Mouse (Mus musculus): ENCODE measurements around the gene Sirt2.
A peak's percentile ranks its signal among the peaks of the same experiment; 100 is the strongest.

Sirt2 gene

DNA sequence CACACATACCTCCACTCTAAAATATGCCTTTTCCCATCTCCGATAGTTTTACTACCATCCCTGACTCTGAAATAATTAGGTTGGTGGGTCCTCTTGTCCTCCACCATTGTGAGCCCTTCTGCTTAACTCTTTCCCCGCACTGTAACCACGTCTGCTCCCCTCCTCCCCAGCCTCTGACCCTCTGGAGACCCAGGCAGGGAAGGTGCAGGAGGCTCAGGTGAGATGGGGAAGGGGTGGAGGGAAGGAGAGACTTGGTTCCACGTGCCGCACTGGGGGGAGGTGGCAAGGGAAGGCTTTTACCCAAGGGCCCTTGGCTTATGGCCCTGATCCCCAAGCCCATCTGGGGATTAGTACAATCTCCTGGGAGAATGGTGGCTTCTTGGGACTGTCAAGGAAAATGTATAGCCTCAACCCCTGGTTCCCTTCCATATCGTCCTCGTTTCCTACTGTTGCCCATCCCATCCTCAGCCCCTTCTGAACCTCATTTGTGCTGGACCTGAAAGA, 979 bp downstream of the Sirt2 start, which contains the start of gene Nfkbib:
Nfkbib (minus strand) TSS at position 51 of the 504 bp plus-strand sequence.
- peak in 1 of 2 experiments; percentile 31 for DNase-seq

DNA sequence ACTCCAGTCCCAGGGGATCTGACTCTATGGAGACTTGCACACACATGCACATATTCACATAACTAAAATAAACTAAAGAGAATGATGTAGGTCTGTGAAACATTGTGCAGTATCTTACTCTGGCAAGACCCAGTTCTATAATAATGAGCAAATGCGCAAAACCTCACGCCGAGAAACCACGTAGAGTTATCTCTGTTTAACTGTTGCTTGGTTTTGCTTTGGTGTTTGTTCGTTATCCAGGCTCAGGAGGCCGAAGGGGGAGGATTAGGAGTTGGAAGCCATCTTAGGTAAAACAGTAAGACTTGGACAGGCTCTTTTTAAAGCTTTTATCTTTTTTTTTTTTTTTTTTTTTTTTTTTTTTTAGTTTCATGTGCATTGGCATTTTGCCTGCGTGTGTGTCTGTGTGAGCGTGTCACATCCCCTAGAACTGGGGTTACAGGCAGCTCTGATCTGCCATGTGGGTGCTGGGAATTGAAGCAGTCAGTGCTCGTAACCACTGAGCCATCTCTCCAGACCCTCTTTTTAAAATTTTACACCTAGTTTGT, 3.0 kb downstream of the Sirt2 start:
- no peak for DNase-seq

DNA sequence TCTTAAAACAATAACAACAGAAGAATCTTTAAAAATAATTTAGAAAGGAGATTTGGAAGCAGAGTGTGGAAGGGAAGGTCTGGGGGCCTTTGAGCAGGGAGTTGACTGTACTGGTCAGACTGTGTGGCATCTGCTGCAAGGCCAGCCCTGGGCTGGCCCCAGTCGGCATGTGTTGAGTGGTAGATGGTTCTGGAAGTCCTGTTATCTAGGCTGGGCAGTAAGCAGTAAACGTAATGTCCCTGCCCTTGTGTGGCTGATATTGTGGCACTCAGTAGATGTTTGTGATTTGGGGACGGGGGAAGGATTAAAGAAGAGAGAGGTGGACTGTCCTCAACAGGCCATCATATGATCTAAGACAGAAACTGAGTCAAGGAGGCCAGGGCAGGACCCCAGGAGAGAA, 3.8 kb downstream of the Sirt2 start:
- no peak for DNase-seq

DNA sequence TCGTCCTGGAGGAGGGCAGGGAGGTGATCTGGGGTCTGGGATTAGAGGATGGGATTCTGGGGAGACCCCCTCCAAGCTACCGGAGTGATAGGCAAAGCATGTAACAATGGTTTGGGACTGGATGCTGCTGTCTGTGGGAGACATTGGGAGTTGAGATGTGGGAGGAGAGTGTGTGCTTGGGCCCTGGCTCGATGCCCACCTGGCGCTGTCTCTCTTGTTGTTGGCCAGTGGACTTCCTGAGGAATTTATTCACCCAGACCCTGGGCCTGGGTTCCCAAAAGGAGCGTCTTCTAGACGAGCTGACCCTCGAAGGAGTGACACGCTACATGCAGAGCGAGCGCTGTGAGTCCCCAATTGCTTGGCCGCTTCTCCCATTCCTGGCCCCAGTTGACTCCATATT, 5.3 kb downstream of the Sirt2 start:
- peak; percentile 56 to 65 for DNase-seq

DNA sequence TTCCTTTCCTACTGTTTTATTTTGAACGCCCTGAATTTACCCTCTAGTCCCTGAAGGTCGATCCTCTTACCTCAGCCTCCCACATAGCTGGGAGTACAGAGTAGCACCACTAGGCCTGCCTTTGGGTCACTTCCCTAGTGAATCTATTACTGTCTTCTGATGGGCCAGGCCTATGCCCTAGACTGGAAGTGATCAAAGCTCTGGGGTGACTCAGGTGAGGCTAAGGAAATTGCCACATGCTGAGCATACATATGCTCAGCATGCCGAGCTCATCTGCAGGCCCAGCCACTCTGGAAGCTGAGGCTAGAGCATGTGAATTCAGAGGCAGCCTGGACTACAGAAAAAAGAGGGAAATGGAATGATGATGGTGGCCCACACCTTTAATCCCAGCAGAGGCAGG, 6.6 kb downstream of the Sirt2 start:
- DNase-seq, result no peak

DNA sequence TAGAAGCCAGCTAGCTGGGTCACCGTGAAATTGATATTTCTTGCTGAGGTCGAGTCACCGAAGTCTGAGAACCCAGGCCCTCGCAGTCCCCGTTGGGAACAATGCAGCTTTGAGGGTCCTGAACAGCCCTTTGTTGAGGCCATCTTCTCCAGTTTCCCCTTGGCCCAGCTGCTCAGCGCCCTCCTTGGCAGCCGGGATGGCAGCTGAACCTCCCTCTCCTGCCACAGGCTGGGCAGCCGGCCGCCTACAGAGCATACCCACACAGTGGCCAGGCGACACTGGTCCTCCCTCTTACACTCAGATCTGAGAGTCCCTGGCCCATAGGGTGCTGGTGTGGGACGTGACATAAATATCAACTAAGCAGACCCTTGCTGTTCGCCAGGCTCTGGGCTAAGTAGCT, 7.6 kb downstream of the Sirt2 start:
- peak; percentile 46 to 69 for DNase-seq

DNA sequence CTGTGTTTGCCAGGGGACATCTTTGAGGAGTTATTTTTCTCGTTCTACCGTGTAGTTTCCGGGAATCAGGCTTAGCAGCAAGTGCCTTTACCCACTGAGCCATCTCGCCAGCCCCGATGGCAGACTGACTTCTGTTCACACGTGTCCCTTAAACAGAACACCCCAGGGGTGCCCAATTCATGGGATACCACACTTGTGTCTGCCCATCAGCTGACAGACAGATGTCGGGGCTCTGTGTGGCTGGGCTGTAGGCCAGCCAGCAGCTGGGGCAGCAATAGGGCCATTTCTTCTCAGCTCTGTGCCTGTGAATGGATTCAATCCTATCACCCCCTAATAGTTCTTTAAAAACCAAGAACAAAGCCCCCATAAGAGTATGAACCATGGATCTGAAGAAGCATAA, 8.6 kb downstream of the Sirt2 start:
- DNase-seq, result peak; percentile 48 to 60

DNA sequence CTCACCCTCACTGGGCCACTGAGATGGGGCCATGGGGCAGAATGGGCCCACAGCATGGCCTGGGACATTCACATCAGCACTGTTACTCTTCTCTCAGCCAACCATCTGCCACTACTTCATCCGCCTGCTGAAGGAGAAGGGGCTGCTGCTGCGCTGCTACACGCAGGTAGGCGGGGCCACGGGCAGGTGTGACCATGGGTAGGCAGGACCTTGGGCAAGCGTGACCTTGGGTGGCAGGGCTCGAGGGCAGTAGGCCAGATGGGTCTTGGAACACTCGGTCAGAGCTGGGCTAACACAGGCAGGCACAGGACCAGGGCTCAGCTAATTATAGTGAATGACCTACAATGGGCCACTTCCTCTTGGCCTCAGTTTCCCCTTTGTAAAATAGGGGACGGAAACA, 12.3 kb downstream of the Sirt2 start:
- no peak for DNase-seq

DNA sequence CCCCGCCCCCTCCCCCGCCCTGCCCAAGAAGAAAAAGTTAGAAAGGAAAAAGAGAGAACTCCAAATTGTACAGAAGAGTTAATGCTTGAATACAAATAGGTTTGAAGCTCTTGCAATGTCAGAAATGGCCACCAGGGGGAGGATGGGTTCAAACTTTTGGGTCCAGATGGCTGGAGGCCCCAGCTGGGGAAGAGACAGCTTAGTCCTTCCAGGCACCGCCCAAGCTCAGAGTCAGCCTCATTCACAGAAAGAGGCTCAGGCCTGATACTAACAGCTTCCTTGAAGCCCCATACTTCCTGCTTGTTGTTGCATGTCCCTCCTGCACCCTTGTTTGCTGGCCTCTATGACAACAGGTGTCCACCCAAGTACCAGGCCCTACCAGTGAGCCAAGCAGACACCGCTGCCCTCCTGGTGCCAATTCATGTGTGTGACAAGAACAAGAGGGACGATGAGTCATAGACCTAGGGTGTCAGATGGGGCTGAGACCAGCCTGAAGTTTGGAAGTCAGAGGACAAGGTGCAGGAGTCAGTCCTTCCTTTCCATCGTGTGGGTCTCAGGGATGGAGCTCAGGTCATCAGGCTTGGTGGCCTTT, 13.6 kb downstream of the Sirt2 start:
- DNase-seq, result peak; percentile 95 to 98

DNA sequence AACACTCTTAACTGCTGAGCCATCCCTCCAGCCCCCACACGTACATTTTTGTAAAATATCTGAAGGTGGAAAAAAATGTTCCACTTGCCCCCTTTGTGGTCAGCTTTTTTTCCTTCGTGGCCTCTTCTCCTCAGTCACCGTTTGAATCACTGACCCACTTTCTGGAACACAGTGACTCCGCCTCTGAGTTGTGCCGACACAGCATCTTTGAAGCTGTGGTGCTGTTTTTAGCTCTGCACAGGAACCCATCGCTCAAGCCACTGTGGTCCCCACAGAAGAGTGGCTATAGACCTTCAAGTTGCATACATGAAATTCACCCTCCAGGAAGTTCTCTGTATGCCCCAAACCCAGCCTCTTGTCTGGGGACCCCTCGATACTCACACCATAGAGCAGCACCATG, 14.3 kb downstream of the Sirt2 start:
- no peak for DNase-seq

DNA sequence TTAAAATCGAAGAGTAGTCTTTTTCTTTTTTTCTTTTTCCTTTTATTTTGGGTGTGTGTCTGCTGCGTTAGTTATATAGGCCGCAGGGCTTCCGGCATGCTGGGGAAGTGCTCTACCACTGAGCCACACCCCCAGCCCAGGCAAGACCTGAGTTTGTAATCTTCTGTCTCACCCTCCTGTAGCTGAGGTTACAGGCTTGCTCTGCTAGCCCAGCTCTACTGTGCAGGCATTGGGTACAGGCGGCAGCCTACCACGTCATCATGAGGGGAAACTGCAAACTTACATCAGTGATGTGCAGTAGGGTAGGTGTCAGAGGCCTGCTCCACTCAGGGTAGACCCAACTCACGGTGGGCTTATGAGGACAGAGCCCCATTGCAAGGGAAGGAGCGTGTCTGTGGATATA, 14.7 kb downstream of the Sirt2 start:
- DNase-seq, result no peak

DNA sequence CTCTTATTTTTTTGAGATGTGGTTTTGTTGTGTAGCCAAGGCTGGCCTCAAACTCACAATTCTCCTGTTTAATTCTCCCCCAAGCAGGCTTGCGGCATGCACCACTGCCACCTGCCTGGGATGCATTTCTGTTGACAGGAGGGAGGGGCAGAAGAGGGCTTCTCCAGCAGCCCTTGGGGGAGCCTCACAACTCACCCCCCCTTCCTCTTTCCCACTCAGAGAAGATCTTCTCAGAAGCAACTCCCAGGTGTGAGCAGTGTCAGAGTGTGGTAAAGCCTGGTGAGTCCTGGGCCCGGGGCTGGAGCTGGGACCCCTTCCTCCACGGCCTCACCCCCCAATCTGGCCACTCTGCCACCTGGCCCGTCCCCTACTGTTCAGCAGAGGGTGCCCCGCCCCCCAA, 18.6 kb downstream of the Sirt2 start:
- no peak for DNase-seq

DNA sequence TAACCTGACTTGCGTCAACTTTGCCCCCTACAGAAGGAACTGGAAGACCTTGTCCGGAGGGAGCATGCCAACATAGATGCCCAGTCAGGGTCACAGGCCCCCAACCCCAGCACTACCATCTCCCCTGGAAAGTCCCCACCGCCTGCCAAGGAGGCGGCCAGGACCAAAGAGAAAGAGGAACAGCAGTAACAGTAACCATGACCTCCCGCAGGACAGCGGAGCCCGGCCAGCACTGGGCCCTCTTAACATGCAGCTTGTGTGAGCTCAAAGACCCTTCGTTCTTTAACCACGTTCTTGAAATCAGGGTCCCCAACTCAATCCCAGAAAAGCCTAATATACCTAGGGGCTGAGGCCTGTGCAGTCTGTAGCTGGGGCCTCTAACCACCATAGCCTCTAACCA, 21.3 kb downstream of the Sirt2 start:
- no peak for DNase-seq

DNA sequence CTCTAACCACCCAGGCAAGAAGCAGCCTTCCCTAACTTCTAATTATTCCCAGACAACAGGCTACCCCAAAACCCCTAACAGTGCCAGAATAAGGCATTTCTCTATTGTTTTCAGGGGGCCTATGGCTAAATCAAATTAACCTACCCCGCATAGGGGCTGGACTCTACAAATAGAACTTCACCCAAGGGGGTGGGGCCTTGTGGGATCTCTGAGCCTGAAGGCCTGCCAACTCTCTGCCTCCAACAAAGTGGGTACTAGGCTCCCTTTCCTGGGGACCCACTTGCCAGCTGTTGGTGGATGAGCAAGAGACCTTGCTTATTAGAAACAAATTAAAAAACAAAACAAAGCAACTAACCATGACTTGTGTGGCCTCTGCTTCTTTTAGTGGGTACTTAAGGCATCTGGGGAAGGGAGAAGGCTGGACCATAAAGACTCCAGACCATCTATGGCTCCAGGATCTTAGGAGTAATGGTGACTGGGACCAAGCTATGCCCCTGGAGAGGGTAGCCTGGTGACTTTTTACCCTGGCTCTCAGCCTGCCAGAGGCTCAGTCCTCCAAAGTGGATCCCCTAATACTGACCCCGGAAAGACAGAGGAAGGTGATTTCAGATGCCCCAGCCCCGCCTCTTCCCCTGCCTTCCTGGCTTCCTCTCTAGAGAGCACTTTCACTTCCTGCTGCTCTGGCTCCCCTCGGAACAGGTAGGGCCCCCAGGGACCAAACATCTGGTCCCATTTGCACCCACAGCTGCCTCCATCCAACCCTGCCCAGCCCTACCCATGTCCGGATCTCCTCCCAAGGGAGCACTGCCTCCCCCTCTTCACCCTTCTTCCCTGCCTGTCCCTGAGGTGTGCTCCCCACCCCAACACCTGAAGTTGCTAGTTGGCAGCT, 22.0 kb downstream of the Sirt2 start, which contains the start of gene Rinl:
Rinl (plus strand) TSS at position 663 of the 889 bp plus-strand sequence.
- DNase-seq, result no peak

DNA sequence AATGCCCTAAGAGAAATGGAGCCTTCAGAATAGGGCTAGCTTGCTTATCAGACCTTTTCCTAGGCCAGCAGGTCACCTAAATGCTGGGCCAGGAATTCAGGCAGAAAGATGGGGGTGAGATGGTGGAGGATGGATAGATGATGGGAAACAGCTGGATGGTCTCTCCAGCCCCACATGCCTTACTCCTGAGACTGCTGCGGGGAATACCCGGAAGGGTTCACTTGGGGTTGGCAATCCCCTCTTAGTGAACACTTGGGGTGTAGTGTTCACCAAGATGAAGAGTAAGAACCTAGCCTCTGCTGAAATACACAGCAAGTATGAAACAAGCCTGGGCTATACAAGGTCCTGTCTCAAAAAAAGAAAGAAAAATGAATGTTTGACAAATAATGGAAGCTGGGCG, 22.7 kb downstream of the Sirt2 start:
- no peak for DNase-seq

DNA sequence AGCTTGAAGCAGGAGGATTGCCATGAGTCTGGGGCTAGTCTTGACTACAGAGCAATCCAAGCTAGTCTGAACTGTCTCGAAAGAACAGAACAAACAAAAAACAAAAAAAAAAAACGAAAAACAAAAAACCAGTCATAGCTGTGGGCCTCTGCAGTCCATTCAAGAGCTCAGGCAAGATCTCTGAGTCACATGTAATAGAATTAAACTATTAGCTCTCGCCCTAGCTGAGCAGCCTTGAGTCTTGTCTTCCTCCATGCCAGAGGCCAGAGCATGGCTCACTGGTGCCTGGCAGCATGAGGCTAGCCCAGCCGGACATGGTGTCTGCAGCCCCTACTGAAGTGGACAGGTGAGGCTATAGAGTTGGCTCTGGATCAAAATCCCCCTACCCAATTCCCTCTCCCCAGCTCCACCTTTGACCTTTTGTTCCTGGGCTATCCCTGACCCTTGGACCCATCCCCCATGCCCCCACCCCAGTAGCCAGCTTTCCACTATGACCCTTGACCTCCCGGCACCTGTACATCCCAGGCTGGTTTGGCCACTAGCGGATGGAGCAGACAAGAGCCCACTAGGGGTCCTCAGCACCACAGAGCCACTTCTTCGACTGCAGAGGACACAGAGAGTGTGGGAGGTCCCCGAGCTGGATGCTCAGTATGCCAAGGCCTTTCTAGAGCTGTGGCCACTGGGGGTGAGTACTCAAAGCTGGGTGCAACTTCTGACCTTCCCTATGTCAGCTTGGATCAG, 23.7 kb downstream of the Sirt2 start:
- DNase-seq, result no peak

DNA sequence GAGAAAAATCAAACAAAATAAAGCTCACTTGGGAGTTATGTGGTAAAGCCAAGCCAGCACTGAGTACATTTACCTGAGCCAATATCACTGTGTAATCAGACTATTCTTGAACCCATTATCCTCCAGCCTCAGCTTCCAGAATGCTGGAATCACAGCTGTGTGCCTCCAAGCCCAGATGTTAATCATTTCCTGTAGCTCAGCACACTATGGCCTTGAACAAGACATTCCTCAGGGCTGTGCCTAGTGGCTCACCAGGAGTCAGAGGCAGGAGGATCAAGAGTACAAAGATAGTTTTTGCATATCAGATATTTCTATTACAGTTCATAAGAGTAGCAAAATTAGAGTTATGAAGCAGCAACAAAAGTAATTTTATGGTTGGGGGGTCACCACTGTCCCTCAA, 25.2 kb downstream of the Sirt2 start:
- no peak for DNase-seq

DNA sequence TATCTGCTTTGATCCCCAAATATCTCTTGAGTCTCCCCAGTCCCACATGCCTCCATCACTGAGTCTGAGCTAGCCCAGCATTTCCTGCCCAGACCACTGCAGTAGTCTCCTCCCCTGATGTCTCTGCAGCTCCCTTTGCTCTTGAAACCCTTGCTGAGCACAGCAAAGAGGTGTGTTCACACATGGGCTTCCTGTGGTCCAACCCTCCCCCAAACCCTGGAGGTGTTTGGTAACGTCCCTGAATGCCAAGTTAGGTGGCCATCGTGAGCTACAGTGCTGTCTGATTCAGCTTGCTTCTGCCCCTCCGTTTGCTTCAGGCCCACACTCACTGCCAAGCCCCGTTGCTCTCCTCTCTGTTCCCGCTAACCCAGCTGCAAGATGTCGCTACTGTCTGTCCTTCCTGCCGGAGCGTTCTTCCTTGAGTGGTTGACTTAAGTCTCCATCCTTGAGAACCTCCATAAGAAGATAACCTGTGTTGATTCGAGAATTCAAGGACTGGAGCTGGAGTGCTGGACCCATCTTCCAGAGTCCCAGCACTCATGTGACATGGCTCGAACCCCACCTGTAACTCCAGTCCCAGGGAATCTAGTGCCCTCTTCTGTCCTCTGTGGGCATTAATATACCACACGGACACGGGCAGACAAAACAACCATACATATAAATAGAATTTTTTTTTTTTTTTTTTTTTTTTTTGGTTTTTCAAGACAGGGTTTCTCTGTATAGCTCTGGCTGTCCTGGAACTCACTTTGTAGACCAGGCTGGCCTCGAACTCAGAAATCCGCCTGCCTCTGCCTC, 26.1 kb downstream of the Sirt2 start:
- DNase-seq, result no peak

DNA sequence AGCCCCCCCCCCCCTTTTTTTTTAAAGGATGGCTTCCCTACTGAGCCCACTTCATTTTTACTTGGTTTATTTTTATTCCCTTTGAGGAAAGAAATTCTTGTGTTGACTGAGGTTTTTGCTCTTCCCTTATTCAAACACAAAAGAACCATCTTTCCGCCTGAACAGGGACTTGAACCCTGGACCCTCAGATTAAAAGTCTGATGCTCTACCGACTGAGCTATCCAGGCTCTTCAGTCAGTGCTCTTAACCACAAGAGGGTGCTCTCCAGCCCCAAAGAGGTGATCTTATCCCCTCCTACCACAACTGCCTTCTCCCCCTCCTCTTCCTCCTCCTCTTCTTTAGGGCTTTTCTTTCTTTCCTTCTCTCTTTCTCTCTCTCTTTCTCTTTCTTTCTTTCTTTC, 27.3 kb downstream of the Sirt2 start:
- DNase-seq, result peak in 1 of 2 experiments; percentile 48

DNA sequence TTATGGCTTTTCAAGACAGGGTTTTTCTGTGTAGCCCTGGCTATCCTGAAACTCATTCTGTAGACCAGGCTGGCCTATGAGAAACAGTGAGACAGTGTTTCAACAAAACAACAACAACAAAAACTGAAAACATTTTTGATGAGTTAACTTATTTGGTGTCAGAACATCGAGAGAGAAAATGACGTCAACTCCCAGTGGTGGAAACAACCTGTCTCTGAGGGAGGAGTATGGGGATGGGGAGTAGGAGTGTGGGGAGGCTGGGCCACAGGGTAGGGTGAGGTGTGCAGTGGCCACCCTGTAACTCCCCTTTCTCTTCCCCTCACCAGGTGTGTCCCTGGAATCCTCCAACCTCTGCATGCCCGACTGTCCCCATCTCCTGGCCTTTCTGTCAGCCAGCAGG, 28.0 kb downstream of the Sirt2 start:
- no peak for DNase-seq

DNA sequence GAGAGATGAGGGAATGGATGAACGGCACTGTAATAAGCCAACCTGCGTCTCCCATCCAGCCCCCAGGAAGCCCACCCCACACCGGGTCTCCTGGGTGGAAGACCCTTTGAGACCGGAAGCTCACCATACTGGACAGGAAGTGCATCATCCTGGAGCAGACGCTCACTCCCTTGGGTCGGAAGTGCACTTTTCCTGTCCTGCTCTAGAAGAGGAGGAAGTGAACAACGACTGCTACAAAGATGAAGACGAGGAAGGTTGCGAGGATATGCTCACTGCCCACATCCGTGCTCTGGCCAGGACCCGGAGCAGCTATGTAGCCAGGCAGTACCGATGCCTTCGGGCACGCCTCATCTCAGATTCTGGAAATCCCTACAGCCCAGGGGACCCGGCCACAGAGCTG, 29.3 kb downstream of the Sirt2 start:
- no peak for DNase-seq

DNA sequence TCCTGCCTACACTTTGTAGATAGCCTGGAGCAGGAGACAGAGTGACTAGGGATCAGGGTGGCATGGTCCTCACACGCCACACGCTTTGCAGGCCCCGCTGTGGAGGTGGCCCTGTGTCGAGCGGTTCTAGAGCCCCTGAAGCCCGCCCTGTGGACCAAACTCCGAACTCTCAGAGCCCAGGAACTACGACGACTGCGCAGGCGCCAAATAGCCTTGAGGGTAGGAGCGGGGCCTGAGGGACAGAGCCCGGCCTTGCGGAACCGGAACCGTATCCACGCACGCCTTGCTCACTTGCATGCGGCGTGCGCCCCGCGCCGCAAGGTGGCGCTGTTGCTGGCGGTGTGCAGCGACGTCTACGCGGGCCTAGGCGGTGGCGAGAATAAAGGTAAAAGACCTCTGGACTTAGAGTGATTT, 30.0 kb downstream of the Sirt2 start:
- DNase-seq, result peak; percentile 89 to 91
